Mouse (Mus musculus) adrenal gland, postnatal 14 days (tissue): ENCODE measurements around the gene Hpse. TPM values are rescaled to one million over a fixed set of nuclear protein-coding genes. Genes with fewer than 3 reads are reported as not detected.

Source experiments
- DNase-seq: peaks from one replicate; pipeline ENCODE4 v3.0.0; 2021; ENCODE audit warnings: mixed read lengths
- total RNA-seq: library from RNA; stranded (reverse); gene quantifications from 2 replicates; pipeline ENCODE4 v1.2.3, GENCODE M21; 2021

Hpse gene
- total RNA-seq, 1 experiment from 2014 or later = 1.3 TPM

DNA sequence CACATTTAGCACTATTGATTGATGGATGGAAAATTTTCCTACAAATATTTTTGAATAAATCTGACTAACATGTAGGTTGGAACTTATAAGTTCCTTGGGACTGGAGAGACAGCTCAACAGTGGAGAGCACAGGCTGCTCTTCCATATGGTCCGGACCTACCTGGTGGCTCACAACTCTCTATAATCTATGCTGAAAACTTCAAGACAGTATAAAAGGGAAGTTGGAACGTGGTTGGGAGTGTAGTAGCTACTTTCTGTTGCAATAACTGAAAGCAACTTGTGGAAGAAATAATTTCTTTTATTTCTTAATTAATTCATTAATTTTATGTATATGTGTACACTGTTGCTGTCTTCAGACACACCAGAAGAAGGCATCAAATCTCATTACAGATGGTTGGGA is 22.1 kb downstream of the Hpse start:
- DNase-seq = no peak

DNA sequence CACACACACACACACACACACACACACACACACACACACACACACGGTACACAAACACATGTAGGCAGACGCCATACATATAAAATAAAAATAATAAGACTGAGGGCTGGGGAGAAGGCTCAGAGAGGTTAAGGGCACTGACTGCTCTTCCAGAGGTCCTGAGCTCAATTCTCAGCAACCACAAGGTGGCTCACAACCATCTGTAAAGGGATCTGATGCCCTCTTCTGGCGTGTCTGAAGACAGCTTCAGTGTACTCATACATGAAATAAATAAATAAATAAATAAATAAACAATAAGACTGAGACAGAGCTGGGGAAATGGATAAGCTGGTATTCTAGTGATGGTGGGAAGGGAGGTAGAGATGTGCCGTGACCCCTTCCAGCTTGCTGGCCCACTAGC is 33.9 kb downstream of the Hpse start:
- no peak for DNase-seq

DNA sequence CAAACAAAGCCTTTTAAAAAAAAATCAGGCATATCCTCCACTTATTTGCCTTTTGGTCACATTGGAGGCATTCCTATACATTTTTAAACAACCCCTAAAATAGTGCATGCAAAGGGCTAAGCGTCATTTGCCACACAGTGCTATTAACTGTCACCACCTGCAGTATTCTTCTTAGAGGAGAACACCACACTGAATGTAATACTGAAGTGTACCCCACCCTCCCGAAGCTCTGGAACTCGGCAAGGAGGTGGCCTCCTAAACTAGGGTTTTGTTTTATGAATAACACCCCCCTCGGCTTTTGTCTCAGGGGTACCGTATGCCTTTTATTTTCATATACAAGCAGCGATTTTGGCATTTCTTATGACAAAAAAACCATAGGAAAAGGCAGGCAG is 39.0 kb downstream of the Hpse start:
- DNase-seq = no peak

DNA sequence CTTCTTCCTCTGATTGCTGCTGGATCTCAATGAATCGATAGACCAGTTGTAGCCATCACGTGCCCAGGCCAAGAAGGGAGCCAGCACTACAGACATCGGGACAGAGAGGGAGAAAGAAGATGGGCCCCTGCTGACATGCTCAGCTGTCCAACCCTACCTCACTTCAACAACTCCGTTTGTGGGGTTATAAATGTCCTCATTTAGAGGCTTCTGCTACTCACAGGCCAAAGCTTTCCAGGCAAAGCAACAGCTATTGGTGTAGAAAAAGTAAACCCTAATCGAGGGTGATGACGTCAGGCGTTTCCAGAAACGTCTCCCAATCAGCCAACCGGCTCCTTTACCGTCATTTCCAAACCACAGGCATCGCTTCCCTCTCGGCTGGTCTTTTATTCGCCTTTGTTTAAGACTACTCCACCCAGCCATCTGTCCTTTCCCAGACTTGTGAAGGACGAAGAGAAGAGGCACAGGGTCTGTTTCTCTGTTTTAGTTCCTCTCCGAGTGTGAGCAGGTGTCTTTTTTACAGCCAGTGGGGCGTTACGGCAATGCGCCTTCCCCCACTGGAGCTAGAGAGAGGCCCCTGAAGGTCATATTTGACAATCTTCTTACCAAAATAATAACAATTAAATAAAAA is 39.5 kb downstream of the Hpse start:
- no peak for DNase-seq

DNA sequence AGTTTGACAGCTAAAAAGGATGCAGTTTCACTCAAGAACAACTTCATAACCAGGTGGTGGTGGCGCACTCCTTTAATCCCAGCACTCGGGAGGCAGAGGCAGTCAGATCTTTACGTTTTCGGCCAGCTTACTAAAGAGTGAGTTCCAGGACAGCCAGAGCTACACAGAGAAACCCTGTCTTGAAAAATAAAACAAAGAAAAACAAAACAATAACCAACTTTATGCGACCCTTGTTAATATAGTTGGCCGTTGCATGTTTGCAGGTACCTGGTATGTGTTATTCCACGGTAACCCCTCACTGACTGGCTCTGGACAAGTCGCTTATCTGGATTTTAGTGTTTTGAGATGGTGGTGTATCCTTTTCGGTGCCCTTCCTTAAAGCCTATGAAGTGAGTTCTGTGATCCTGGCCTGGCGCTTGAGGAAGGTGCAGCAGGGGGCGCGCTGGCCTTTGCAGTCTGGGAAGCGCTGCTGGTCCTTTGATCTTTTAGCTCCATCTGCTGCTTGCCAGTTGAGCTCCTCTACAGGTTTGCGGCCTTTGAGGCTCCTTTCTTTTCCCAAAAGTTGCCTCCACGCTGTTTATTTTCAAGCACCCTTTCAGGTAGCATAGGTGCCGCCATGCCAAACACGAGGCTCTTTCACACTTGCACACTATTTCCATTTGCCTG is 44.7 kb downstream of the Hpse start, which contains the start of gene Coq2:
Coq2 (minus strand) TSS at position 430 of the 666 bp plus-strand sequence.
- DNase-seq = peak; percentile 89

DNA sequence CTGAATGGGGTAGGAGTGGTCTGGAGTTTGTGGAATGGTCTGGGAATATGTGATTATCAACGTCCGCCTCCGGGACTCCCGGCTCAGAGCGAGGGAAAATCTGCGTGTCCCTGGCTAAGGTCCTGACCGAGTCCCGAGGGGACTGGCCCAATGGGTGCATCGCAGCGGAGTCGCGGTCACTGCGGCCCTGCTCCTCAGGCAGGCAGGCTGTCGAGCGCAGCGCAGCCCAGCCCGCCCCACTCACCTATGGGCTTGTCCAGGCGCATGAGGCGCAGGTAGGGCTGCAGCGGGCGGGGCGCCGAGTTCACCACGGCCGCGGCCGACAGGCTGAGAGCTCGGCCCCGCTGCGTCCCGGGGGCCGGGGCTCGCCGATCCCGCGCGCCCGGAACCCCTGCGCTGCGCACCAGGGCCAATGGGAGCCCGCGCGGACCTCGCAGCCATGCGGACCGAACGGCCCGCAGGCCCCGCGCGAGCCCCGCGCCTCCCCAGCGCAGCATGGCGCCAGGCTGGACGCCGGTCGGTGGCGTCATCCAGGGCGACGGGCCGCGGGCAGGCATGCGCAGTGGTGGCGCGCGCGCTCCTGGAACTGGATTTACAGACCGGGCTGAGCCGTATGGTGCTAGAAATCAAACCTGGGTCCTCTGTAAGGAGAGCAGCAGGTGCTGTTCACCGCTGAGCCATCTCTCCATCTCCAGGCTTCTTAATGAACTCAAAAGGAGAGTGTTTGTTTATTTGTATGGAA is 45.6 kb downstream of the Hpse start:
- DNase-seq = peak; percentile 96

DNA sequence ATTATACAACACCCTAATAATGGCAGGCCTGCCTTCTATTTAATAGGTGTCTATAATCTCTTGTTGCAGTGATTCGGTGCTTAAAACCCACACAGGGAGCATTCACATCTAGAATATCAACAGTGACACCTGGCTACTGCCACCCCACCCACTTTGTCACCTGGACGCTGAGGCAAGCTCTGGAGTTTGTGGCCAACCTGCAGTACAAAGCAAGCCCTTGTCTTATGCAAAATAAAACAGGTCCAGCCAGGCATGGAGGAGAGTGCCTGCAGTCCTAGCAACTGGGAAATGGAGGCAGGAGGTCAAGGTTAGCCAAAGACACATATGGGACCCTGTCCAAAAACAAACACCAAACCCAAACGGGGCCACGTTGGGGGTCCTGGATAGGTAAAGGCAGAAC is 47.1 kb downstream of the Hpse start:
- no peak for DNase-seq

DNA sequence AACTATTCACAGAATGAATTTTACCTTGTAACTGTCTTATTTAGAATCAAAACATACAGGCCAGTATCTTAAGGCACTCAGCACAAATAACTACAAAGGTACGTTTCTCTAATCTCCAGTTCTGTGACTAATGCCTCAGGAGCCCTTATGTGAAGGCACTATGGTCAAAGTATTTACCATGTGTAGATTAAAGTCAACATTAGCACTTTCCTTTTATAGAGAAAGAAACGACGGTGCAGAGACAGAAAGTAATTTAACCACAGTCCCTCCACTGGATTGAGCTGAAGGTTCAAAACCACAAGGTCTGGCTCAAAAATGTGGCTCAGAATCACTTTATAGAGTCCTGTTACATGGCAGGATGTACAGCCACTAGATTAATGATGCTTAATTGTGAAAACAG is 47.6 kb downstream of the Hpse start:
- DNase-seq = no peak

DNA sequence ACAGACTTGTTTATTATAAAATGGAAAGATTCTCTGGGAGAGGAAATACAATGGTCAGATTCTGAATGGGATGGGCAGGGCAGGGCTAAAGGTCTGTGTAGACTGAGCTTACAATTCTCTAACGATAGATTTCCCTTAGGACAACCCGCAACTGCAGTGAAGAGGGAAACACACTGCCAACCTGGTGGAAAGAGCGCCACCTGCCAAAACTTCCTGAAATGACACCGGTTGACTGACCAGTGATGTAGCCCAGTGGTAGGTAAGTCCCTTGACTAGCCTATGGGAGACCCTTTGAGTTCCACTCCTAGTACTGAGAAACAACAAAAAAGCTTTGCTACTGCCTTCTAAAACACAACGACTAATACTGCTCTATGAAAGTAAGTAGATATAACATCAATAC is 48.1 kb downstream of the Hpse start:
- peak; percentile 69 for DNase-seq

DNA sequence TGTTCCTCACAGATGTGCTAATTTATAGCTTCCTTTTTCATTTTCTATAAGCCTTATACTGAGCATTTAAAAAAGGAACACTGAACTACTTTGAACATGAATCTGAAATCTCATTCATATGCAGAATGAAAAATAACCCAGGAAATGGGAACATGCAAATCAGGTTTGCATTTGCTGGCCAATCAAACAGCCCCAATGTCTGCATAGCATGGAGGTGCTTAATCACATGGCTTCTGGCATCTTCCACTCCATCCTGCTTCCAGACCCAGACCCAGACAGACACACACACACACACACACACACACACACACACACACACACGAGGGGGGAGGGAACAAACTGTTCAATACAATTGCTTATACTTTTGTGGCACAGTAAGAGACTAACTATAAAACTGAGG is 52.6 kb downstream of the Hpse start:
- DNase-seq = no peak

DNA sequence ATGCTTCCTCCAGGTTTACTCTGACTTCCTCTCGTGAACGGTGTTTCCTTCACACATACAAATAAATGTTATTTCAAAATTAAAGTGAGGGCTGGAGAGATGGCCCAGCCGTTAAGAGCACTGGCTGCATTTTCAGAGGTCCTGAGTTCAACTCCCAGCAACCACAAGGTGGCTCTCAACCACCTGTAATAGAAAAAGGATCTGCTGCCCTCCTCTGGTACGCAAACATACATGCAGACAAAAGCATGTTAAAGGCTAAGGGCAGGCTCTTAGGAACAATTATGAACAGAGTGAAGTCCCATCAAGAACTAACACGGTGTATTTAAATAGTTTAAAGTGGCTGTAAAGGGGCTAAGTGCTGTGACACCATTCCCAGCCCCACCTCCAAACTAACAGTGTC is 55.7 kb downstream of the Hpse start:
- DNase-seq = peak; percentile 50

DNA sequence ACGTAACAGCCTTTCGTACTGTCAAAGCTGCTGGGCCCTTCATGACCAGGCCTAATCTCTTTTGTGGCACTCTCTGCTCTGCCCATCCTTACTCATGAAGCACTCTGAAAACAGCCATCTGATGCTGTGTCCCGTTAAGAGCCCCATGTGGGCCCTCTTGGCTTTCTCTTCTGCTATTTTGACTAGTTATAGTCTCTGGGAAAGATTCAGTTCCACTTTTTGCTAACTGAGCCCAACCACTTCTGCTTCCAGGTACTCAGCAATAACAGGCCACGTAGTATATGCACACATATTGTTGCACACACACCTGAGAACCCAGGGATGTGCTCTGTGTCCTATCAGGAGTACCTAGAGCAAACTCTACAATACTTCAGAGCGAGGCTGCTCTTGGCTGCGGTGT is 56.5 kb downstream of the Hpse start:
- no peak for DNase-seq

DNA sequence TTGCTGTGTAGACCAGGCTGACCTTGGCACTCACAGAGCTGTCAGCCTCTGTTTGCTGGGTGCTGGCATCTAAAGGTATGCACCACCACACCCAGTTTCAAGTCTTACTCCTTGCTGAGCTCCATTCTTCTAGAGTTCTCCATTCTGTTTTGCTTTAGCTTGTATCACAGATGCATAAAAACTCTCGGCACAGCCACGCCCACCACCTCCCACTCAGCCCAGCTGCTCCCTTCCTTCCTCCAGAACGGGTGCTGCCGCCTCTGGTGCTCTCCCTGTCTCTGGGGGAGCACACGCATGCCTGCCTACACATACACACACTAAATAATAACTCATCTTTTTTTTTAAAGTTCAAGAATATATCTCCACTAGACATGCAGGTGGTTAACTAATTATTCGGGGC is 61.1 kb downstream of the Hpse start:
- no peak for DNase-seq

DNA sequence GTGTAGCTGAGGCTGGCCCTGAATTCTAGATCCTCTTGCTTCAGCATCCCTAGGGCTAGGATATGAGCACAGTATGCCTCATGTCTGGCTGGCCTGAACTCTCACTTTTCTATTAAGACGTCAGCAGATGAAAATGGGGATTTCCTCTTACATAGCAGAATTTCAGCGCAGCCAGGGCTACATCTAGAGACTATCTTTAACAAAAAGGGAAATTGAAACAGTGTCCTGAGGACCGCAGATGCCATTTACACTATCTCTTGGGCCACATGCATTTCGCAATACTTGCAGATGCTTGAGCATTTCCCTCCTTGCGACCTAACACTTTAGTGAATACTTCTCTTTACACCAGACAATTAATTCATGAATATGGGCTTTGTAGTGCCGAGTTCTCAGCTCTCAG is 63.2 kb downstream of the Hpse start:
- DNase-seq = no peak

DNA sequence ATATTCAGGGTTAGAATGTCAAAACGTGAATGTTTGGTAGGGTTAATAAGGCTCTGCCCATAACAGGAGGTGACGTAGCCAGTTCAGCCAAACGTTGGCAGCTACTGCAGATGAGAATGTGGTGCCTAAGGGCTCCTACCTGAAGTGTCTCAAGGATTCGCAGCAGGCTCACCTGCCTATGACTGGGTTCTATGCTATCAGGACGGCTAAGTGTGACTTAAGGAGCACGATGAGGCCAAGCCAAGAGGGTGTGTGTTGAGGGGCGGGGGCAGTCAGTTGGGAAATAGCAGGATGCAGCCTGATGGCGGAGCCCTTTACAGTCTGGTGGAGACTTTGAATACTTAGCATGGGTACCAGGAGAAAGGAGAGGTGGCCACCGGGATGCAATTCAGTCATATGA is 67.2 kb downstream of the Hpse start:
- no peak for DNase-seq

DNA sequence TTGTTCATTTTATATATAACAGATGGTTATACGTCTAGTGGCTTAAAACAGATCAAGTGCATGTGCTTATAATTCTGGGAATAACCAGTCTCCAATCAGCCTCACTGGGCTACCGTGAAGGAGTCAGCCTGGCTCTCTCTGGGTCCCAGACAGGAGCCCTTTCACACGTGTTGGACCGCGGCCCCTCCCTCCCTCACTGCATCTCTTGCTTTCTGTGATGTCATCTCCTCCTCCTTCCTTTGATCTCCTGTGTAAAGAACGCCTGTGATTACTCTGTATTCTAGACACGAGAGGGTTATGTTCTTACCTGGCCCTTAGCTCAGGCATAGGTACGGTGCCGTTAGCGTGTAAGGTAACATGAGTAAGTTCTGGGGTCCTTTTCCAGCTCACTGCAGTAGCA is 68.0 kb downstream of the Hpse start:
- no peak for DNase-seq

DNA sequence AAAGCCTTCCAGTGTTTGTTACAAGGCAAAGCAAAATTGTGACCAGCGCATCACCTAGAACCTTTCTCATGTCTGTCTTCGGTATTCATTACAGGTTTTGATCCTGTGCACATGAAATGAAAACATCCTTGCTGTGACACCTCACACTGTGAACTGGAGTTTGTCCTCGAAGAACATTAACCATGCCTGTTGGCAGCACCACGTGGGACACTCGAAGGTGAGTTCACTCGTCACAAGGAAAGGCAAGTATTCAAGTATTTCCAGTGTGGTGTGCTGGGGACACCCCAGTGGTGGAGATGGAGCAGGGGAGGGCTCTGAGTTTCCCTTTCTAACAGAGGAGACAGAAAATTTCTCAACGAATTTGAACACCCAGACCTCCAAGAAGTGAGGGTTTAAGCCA is 68.5 kb downstream of the Hpse start:
- DNase-seq = no peak

DNA sequence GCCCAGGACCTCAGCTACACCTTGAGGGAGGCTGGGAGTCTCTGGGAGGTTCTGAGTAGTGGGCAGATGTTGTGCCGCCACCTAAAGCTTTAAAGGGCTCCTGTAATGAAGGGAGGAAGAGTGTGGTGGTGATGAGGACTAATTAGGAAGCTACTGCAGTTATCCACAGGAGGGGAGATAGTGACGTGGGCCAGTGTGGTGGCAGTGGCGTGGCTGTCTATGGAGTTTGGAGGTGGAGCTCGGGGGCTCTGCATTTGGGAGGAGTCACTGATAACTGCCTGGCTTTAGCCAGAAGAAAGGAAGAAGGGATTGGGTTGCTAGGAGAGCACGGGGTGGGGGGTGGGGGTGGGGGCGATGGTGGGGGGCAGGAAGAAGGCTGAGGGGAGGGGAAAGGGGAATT is 71.0 kb downstream of the Hpse start:
- DNase-seq = no peak

DNA sequence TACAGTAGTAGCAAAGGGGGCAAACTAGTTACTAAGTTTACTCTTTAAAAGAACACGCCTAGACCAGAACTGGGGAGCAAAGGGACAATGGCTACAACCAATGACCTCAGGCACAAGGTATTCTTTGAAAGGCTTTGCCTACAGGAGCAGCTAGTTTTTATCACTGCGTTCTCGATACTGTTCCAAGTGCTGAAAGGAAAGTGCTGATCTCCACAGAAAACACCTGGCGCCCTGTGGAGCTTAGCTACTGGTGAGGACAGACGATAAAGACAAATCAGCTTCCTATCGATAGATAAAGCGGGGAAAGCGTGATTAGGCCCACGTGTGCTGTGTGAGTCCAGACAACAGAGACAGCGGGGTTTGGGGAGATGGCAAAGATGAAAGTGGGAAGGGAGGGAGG is 71.5 kb downstream of the Hpse start:
- no peak for DNase-seq

DNA sequence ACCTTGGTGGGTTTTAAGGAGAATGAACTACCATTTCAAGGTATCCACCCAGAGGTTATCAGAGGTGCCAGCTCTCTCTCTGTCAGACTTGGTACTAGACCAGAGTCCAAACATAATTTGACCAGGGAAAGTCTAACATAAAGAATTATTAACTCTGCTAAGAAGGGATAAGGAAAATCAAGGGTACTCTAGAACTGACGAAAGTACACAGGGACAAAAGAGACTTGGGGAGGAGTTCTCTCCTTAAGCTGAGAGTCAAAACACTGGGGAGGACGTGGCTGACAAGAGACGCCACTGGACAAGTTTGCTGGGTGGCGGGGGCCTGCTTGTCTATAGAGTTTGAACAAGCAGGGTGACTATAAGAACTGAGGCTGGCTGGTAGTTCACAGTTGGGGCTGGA is 73.0 kb downstream of the Hpse start:
- DNase-seq = no peak

DNA sequence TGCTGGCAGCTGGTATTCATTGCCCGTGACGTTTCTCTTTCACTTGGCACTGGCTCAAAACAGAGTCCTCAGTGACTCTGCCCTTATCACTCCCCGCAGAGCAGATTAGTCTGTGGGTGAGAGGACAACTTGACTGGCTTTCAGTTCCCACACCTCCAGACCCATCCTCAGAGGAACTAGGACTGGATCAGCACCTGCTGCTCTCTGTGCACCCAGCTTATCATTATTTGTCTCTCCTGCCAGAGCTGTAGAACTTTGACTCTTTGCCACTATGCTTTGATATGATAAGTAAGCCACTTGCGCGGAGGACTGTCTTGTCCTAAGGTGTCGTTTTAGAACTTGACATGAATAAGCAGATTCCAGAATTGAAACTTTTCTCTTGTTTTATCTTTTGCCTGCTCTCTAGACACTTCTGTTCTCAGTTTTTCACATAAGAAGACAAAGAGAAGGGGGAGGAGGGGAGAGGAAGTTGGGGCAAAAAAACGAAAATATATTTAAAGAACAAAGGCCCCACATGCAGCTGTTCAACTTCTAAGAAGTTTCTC is 75.5 kb downstream of the Hpse start:
- DNase-seq = peak; percentile 47

DNA sequence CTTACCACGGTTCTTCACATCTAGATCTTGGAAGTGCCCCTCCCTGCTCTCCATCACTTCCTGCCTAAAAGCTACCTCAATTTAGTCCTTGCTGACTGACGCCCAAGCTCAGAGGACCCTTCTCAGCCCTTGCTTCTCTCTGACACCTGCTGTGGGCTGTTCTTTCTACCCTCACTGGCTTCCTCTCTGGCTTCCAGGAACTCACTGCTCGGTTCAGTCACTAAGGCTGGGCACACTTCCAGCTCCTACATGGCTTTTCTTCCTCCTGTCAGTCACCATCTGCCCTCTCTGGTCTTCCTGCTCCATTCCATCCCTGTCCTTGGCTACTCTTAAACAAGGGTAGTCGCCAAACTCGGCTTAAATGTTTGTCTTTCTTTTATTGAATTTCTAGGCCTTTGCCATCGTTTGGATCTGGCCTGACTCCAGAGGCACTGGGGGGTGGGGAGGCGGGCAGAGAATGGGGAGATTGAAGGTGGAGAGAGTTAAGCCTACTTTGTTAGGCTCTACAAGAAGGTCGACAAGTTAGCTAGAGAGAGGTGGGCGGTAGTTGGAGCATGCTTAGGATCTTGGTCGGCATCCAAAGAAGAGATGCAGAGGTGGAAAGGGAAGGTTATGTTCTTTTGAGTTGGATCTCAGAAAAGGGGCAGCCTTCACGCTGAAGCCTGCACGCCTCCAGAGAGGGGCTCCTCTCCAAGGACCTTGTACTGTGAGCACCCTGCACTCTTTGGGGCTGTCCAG is 76.1 kb downstream of the Hpse start:
- peak; percentile 25 for DNase-seq

DNA sequence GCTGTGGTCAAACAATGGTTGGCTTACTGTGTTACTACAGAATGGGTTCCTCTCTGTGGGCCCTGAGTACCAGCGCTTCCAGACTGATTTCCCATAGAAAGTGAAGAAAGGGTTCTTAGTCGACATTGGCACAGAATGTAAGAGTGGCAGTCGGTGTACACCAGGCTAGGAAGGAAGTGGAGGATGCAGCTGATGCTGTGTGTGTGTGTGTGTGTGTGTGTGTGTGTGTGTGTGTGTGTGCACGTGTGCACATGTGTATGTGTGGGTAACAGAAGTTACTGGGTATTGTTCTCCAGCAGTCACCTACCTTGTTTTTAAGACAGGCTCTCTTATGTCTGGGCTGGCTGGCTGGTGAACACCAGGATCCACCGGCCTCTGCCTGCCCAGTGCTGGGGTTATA is 77.2 kb downstream of the Hpse start:
- no peak for DNase-seq
